Mouse (Mus musculus) heart, embryonic 14.5 days (tissue): Measurements from ENCODE around the gene Rbp3. TPM values are rescaled to one million over a fixed set of nuclear protein-coding genes. Genes with fewer than 3 reads are reported as not detected.

Experiments
- ATAC-seq: fragments of 200-750 bp; cut with Nextera tagmentation; 2 replicates; pipeline ENCODE4 v1.8.0; 2017; ENCODE audit warnings: low read depth, moderate TSS enrichment; ENCODE audit not compliant: insufficient number of reproducible peaks, insufficient read depth, low FRiP score
- H3K27ac ChIP-seq, 2 experiments: fragments of 200-500 bp in 1 of 2; fragments of 300-500 bp in 1 of 2; sonication (generic) in 1 of 2; replicated peaks in 1 of 2; 2 replicates each; pipeline ENCODE4 v1.5.1; 2012 to 2014; ENCODE audit warnings: low read depth in 2 of 2, low read length in 2 of 2, control low read depth in 1 of 2, mild to moderate bottlenecking in 1 of 2, mixed read lengths in 1 of 2; ENCODE audit not compliant: control insufficient read depth in 1 of 2, insufficient read depth in 1 of 2
- H3K27me3 ChIP-seq: fragments of 300-500 bp; sonication (generic); 2 replicates; pipeline ENCODE4 v1.6.1; 2014; ENCODE audit warnings: mild to moderate bottlenecking, low read length, control low read depth; ENCODE audit not compliant: control insufficient read depth, insufficient read depth
- H3K36me3 ChIP-seq: fragments of 300-500 bp; sonication (generic); 2 replicates; pipeline ENCODE4 v1.6.1; 2014; ENCODE audit warnings: mild to moderate bottlenecking, control low read depth, low read length, mixed read lengths; ENCODE audit not compliant: control insufficient read depth, insufficient read depth
- H3K4me1 ChIP-seq, 2 experiments: fragments of 200-500 bp in 1 of 2; fragments of 300-500 bp in 1 of 2; sonication (generic) in 1 of 2; 2 replicates each; pipeline ENCODE4 v1.6.1; 2012 to 2014; ENCODE audit warnings: low read length in 2 of 2, control low read depth in 1 of 2, mixed read lengths in 1 of 2; ENCODE audit not compliant: control insufficient read depth in 2 of 2, insufficient read depth in 2 of 2
- H3K4me2 ChIP-seq: fragments of 300-500 bp; sonication (generic); 2 replicates; pipeline ENCODE4 v1.6.1; 2014; ENCODE audit warnings: mild to moderate bottlenecking, low read length
- H3K4me3 ChIP-seq, 2 experiments: fragments of 200-500 bp in 1 of 2; fragments of 300-500 bp in 1 of 2; sonication (generic) in 1 of 2; 2 replicates each; pipeline ENCODE4 v1.5.1; 2012 to 2014; ENCODE audit warnings: low read length in 2 of 2, mild to moderate bottlenecking in 2 of 2, control low read depth in 1 of 2, low read depth in 1 of 2, moderate library complexity in 1 of 2; ENCODE audit not compliant: control insufficient read depth in 1 of 2, insufficient read depth in 1 of 2
- H3K9ac ChIP-seq: fragments of 300-500 bp; sonication (generic); 2 replicates; pipeline ENCODE4 v1.6.1; 2014; ENCODE audit warnings: mild to moderate bottlenecking, low read length
- H3K9me3 ChIP-seq: fragments of 300-500 bp; sonication (generic); 2 replicates; pipeline ENCODE4 v1.6.1; 2016; ENCODE audit warnings: low read length, control low read depth; ENCODE audit not compliant: control insufficient read depth
- WGBS: fragments of 180-500 bp; shearing (Covaris S2); extraction: QIAGEN DNeasy Blood & Tissue Kit; methylation state at CpG from one replicate; pipeline ENCODE4 v1.1.7; 2014; 5-methylcytosine and 5-hydroxymethylcytosine counted together
- polyA plus RNA-seq: library from polyadenylated mRNA; unstranded; fragments of >200 nt; fragmentation: Nextera tagmentation; extraction: Ambion mirVana; gene quantifications from 2 replicates; pipeline ENCODE4 v1.2.1, GENCODE M21; 2014

The Rbp3 gene
- polyA plus RNA-seq, 1 experiment from 2014 or later: not detected

GRCm38 (mm10) chr14:34000076-34000475 is 46.3 kb downstream of the Rbp3 start:
- Histone ChIP-seq H3K9ac (no peak overlapping the region), H3K4me2 (no peak overlapping the region), H3K36me3 (no peaks in the 10 kb centered on the region), H3K27ac (no peak overlapping the region), H3K4me1 (peaks cover 3 to 4% of the 10 kb centered on the region in 2 experiments; a peak in 2 of 4 replicates), H3K27me3 (no peaks in the 10 kb centered on the region), H3K9me3 (no peaks in the 10 kb centered on the region), H3K4me3 (no peak overlapping the region)
- ATAC-seq: no peak

GRCm38 (mm10) chr14:34001445-34001844 is 47.6 kb downstream of the Rbp3 start:
- no peak overlapping the region for H3K4me2 ChIP-seq
- no peak overlapping the region for H3K4me3 ChIP-seq
- H3K27ac ChIP-seq: no peak overlapping the region
- ATAC-seq: no peak
- H3K4me1 ChIP-seq: peaks cover 3 to 4% of the 10 kb centered on the region in 2 experiments; a peak in 2 of 4 replicates
- no peaks in the 10 kb centered on the region for H3K36me3 ChIP-seq
- H3K9ac ChIP-seq: no peak overlapping the region
- H3K9me3 ChIP-seq: no peaks in the 10 kb centered on the region
- no peaks in the 10 kb centered on the region for H3K27me3 ChIP-seq

DNA sequence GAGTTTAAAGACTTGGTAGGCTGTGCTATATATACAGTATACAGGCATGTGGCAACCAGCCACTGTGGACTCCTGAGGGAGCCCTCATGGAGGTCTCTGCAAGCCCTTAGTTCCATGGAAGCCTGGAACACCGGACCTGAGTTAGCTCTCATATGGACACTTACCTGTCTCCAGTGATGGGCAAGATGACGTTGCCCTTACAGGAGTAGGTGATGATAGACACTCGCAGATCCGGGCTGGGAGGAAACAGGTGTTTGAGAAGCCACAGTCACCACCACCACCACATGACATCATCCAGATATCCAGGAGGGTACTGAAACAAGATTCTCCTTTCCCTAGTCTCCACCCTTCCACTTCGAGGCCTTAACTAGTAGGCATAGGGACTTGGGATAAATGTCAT is 48.6 kb downstream of the Rbp3 start:
- H3K27me3 ChIP-seq: no peaks in the 10 kb centered on the region
- no peaks in the 10 kb centered on the region for H3K36me3 ChIP-seq
- H3K9ac ChIP-seq: no peak overlapping the region
- no peak overlapping the region for H3K4me2 ChIP-seq
- 77% methylated on average over 5 of the region's 5 CpGs for WGBS
- ATAC-seq: no peak
- no peak overlapping the region for H3K4me3 ChIP-seq
- H3K27ac ChIP-seq: no peak overlapping the region
- peaks cover 1 to 3% of the 10 kb centered on the region in 2 experiments; a peak in 2 of 4 replicates for H3K4me1 ChIP-seq
- no peaks in the 10 kb centered on the region for H3K9me3 ChIP-seq

Other genes starting within 250 kb of the Rbp3 start
- gene Gdf10, start 30.4 kb upstream of the Rbp3 start, polyA plus RNA-seq: 0.93 and 2.7 TPM in 2 replicates
- 0.22 TPM in 1 of 2 replicates, not detected in the other for gene Gdf2, start 13.0 kb upstream of the Rbp3 start, polyA plus RNA-seq
- gene Zfp488, start 24.8 kb downstream of the Rbp3 start, polyA plus RNA-seq: not detected in 2 replicates
- gene Gm30083, start 61.2 kb downstream of the Rbp3 start, polyA plus RNA-seq: not detected in 2 replicates
- not detected in 2 replicates for gene Gm5460, start 62.8 kb downstream of the Rbp3 start, polyA plus RNA-seq
- not detected in 2 replicates for gene Antxrl, start 98.7 kb downstream of the Rbp3 start, polyA plus RNA-seq
- 1.2 TPM in 2 replicates for gene Anxa8, start 132.0 kb downstream of the Rbp3 start, polyA plus RNA-seq
- not detected in 2 replicates for gene A630023A22Rik, start 148.8 kb downstream of the Rbp3 start, polyA plus RNA-seq
- 0.05 and 0.16 TPM in 2 replicates for gene Npy4r, start 198.5 kb downstream of the Rbp3 start, polyA plus RNA-seq
- gene Gprin2, start 247.7 kb downstream of the Rbp3 start, polyA plus RNA-seq: 0.08 and 0.20 TPM in 2 replicates